Mouse (Mus musculus) naive thymus-derived CD4-positive, alpha-beta T cell, adult 2 months (primary cell): Measurements from ENCODE around the gene Wdr3.

Experiments
- DNase-seq: peaks from one replicate; pipeline ENCODE4 v3.0.0-alpha.2; 2011; ENCODE audit warnings: low read depth

The Wdr3 gene

GRCm38 (mm10) chr3:100162315-100163105, at the start of gene Wdr3, which contains the start of gene Gdap2:
Gene Wdr3 (minus strand): TSS chr3:100162407.
Gene Gdap2 (plus strand): TSS chr3:100162381.
- peak; percentile 95 for DNase-seq

GRCm38 (mm10) chr3:100206973-100207372, 44.8 kb upstream of the Wdr3 start:
- no peak for DNase-seq

DNA sequence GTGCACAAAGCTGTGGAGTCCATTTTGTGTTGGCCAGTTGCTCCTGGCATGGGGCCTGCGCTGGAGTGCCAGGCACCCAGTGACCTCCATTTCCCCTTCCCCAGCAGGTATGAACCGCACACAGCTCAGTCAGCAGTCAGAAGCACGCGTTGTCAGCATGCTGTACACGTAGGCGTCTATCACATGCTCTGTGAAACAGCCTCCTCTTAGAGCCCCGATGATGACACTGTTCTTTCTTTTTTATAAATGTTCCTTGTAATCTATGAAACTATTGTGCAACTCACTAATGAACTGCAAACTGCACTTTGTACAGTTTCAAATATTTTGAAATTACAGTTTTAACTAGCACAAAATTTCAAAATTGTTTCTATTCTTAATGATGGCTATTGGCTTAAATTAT, 39.3 kb upstream of the Wdr3 start:
- no peak for DNase-seq

DNA sequence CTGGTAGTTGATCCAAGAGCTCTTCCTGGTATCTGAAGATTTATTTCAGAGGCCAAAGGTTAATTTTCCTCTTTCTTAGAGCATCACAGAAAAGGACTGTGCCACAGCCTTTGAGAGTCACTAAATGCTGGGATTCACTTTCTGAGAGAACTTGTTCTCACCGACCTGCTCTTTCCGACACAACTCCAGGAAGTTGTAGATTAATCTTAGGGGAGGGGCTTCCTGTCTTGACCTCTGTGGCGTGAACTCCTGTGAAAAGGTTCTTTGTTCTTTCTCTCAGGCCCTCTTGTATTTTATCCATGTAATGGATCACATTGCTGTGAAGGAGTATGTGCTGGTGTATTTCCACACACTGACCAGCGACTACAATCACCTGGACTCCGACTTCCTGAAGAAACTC, 32.0 kb upstream of the Wdr3 start:
- DNase-seq: no peak

- no peak for DNase-seq
Observed at GRCm38 (mm10) chr3:100189861-100190260, 27.7 kb upstream of the Wdr3 start.

- peak; percentile 58 for DNase-seq
Observed at GRCm38 (mm10) chr3:100189444-100189843, 27.2 kb upstream of the Wdr3 start.

DNA sequence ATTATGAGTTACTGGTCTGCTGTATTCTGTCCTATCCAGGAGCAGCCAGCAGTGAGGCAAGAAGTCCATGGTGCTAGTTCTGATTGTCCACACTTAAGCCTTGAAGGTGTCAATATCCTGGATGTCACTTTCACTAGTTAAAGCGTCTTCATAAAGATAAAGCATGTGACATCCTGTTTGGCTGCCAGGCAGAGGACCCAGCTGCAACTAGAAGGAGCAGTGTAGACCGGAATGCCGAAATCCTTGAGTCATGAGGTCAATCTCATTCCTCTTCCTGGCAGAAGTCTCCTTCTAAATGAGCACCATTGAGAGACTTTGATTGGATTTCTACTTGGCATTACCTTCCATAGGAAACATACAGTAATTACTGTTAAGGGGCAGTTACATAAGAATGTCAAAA, 18.3 kb upstream of the Wdr3 start:
- no peak for DNase-seq

DNA sequence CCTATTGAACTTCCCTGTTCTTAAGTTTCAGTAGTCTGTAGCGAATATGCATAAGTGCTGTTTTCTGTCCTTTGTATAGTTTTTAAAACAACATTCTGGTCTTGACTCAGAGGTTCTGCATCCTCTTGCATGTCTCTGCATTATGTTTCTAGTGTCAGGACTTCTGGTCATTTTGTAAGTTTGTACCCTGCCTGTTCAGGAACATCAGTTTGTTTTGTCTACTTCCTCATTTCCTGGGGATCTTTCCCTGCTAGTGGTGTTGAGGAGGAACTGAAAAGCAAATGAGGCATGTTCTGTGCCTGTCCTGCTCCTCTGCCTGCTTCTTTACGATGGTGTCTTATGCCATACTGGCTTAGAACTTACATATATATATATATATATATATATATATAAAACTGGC, 13.8 kb upstream of the Wdr3 start:
- DNase-seq: no peak

GRCm38 (mm10) chr3:100164991-100165390, 2.8 kb upstream of the Wdr3 start:
- no peak for DNase-seq

DNA sequence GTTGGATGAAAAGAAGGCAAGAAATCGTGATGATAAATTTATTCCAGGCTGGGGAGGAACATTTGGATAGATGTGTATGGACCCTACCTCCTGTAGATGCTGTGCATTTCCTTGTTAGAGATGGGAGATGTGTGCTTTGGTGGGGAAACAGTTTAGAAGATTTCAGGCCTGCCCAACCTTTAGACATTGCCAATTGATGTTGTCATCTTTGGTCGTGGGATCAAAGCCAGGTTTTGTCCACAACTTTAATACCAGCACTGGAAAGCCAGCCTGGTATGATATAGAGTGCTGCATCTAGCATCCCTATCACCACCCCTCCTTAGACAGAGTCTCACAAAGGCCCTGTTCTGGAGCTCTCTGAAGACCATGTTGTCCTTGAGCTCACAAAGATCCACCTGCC, 1.3 kb upstream of the Wdr3 start:
- no peak for DNase-seq

- no peak for DNase-seq
Observed at GRCm38 (mm10) chr3:100161665-100162314, 417 bp downstream of the Wdr3 start.

- DNase-seq: no peak
Observed at GRCm38 (mm10) chr3:100160682-100161445, 1.3 kb downstream of the Wdr3 start.

GRCm38 (mm10) chr3:100122445-100122844, 39.8 kb downstream of the Wdr3 start:
- no peak for DNase-seq

GRCm38 (mm10) chr3:100121961-100122360, 40.2 kb downstream of the Wdr3 start:
- no peak for DNase-seq

DNA sequence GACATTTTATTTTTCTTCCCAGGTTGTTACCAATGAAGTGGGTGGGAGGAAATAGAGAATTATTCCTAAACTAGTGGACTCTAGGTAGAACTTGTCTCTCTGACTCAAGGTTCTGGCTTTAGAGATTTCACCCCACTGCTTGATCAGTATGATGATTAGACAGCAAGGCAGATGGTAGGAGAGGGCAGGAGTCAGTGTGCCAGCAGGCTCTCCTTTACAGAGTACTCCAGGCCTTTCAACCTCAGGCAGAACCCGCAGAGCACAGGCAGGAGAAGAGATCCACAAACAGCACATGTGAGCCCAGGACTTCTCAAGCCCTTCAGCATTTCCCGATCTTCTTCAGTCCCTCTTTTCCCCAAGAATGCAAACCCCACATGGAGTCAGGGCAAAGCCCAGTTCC, 43.5 kb downstream of the Wdr3 start:
- DNase-seq: no peak

- DNase-seq: no peak
Observed at GRCm38 (mm10) chr3:100106736-100107135, 55.5 kb downstream of the Wdr3 start.

- DNase-seq: no peak
Observed at GRCm38 (mm10) chr3:100102386-100103092, 59.7 kb downstream of the Wdr3 start.
